Mouse (Mus musculus) liver, embryonic 14.5 days (tissue): ENCODE measurements around the gene Lclat1. TPM values are rescaled to one million over a fixed set of nuclear protein-coding genes. Genes with fewer than 3 reads are reported as not detected.
A peak's percentile ranks its signal among the peaks of the same experiment; 100 is the strongest.
"Not testable (repeated sequence)": the region's sequence is repeated elsewhere in the genome, so short reads cannot be mapped to it uniquely, and the experiment has no call there.

Experiments
- ATAC-seq: fragments of 200-750 bp; cut with Nextera tagmentation; 2 replicates; pipeline ENCODE4 v1.8.0; 2017; ENCODE audit warnings: moderate number of reproducible peaks, mild to moderate bottlenecking, moderate library complexity; ENCODE audit not compliant: insufficient read depth
- DNase-seq, 3 experiments: peaks; one replicate each; pipeline ENCODE4 v3.0.0-alpha.2; 2012 to 2013; ENCODE audit warnings: low read depth in 3 of 3, low spot score in 3 of 3
- H3K27ac ChIP-seq: fragments of 300-500 bp; sonication (generic); 2 replicates; pipeline ENCODE4 v1.5.1; 2014; ENCODE audit warnings: moderate library complexity, mild to moderate bottlenecking, control low read depth, inconsistent platforms
- H3K27me3 ChIP-seq: fragments of 300-500 bp; sonication (generic); 2 replicates; pipeline ENCODE4 v1.6.1; 2014; ENCODE audit warnings: mild to moderate bottlenecking, low read length, moderate library complexity; ENCODE audit not compliant: control insufficient read depth, insufficient read depth
- H3K36me3 ChIP-seq: fragments of 300-500 bp; sonication (generic); replicated peaks from 2 replicates; pipeline ENCODE4 v1.6.1; 2014; ENCODE audit warnings: low read depth; ENCODE audit not compliant: control insufficient read depth, insufficient read depth
- H3K4me1 ChIP-seq, 2 experiments: fragments of 200-500 bp in 1 of 2; fragments of 300-500 bp in 1 of 2; sonication (generic) in 1 of 2; replicated peaks; 2 replicates each; pipeline ENCODE4 v1.6.1; 2012 to 2014; ENCODE audit warnings: antibody characterized with exemption in 1 of 2, inconsistent platforms in 1 of 2, low read length in 1 of 2; ENCODE audit not compliant: control insufficient read depth in 2 of 2, insufficient read depth in 2 of 2
- H3K4me2 ChIP-seq: fragments of 300-500 bp; sonication (generic); 2 replicates; pipeline ENCODE4 v1.6.1; 2014; ENCODE audit warnings: low read depth, mild to moderate bottlenecking, control low read depth, moderate library complexity
- H3K4me3 ChIP-seq, 2 experiments: fragments of 200-500 bp in 1 of 2; fragments of 300-500 bp in 1 of 2; sonication (generic) in 1 of 2; 2 replicates each; pipeline ENCODE4 v1.5.1; 2012 to 2014; ENCODE audit warnings: low read depth in 2 of 2, low read length in 2 of 2, mild to moderate bottlenecking in 2 of 2, control low read depth in 1 of 2, inconsistent platforms in 1 of 2, moderate library complexity in 1 of 2; ENCODE audit not compliant: insufficient read depth in 1 of 2
- H3K9ac ChIP-seq: fragments of 300-500 bp; sonication (generic); replicated peaks from 2 replicates; pipeline ENCODE4 v1.6.1; 2014; ENCODE audit warnings: mild to moderate bottlenecking, control low read depth, moderate library complexity
- H3K9me3 ChIP-seq: fragments of 300-500 bp; sonication (generic); 2 replicates; pipeline ENCODE4 v1.6.1; 2016; ENCODE audit warnings: low read length, mixed read lengths; ENCODE audit not compliant: control insufficient read depth
- CTCF ChIP-seq: IDR thresholded peaks from 2 replicates; pipeline ENCODE4 v1.5.1; 2016; ENCODE audit warnings: antibody characterized with exemption, low read depth, control low read depth
- EP300 ChIP-seq: IDR thresholded peaks from 2 replicates; pipeline ENCODE4 v1.6.1; 2016; ENCODE audit warnings: antibody characterized with exemption, low read depth
- WGBS: fragments of 180-500 bp; shearing (Covaris S2); extraction: QIAGEN DNeasy Blood & Tissue Kit; methylation state at CpG from one replicate; pipeline ENCODE4 v1.1.7; 2014; ENCODE audit not compliant: insufficient replicate concordance; 5-methylcytosine and 5-hydroxymethylcytosine counted together
- polyA plus RNA-seq, 2 experiments: library from polyadenylated mRNA; depleted of rRNA in 1 of 2; stranded (reverse) in 1 of 2; unstranded in 1 of 2; fragments of >200 nt; fragmentation: Nextera tagmentation in 1 of 2; extraction: Ambion mirVana in 1 of 2; gene quantifications; 2 replicates each; pipeline versions ENCODE4 v1.2.1 to v1.2.3; 2012 to 2014

The Lclat1 gene
- polyA plus RNA-seq, 2 experiments, result 1.8 to 4.5 TPM

GRCm38 (mm10) chr17:73277770-73278169 lies 170.0 kb downstream of the Lclat1 start:
- Histone ChIP-seq H3K4me1 (no peaks in the 10 kb centered on the region), H3K4me3 (no peak overlapping the region), H3K27me3 (no peaks in the 10 kb centered on the region), H3K27ac (no peak overlapping the region), H3K9ac (no peak overlapping the region), H3K36me3 (no peaks in the 10 kb centered on the region), H3K9me3 (no peaks in the 10 kb centered on the region), H3K4me2 (no peak overlapping the region)
- 73% methylated on average over 4 of the region's 4 CpGs for WGBS
- DNase-seq (no peak), ATAC-seq (no peak)
- peak; percentile 50 for TF ChIP-seq CTCF
- no peak for TF ChIP-seq EP300

- not testable (repeated sequence) for H3K36me3 ChIP-seq, H3K4me2 ChIP-seq, ATAC-seq, H3K27me3 ChIP-seq, H3K27ac ChIP-seq, H3K4me3 ChIP-seq, H3K9ac ChIP-seq, DNase-seq, H3K4me1 ChIP-seq, H3K9me3 ChIP-seq
- WGBS, result 24% methylated on average over 6 of the region's 6 CpGs
These were observed 174.9 kb downstream of the Lclat1 start for GRCm38 (mm10) chr17:73282702-73283101.

- Histone ChIP-seq H3K4me3 (no peak overlapping the region), H3K27me3 (no peaks in the 10 kb centered on the region), H3K9me3 (no peaks in the 10 kb centered on the region), H3K27ac (no peak overlapping the region), H3K4me1 (no peaks in the 10 kb centered on the region), H3K36me3 (no peaks in the 10 kb centered on the region), H3K9ac (no peak overlapping the region), H3K4me2 (no peak overlapping the region)
- ATAC-seq (no peak), DNase-seq (no peak)
- no peak for TF ChIP-seq CTCF
- TF ChIP-seq EP300, result no peak
- 31% methylated on average over 2 of the region's 2 CpGs for WGBS
These were observed 176.5 kb downstream of the Lclat1 start for GRCm38 (mm10) chr17:73284301-73284700.

Other genes with a start within 250 kb of the Lclat1 start
- 6.2 and 7.3 TPM in 2 replicates for gene Lbh, start 189.7 kb upstream of the Lclat1 start, polyA plus RNA-seq (2012; rRNA removed)
- 0.76 and 0.85 TPM in 2 replicates for gene Lbh, start 189.7 kb upstream of the Lclat1 start, polyA plus RNA-seq (2014; fragmentation: Nextera tagmentation; extraction: Ambion mirVana)